Mouse (Mus musculus) lung, adult 2 months (tissue): Measurements from ENCODE around the gene Flrt1.

ENCODE experiments used
- CTCF ChIP-seq: fragments of 200-500 bp; IDR thresholded peaks from 2 replicates; pipeline ENCODE4 v1.5.1; 2011; ENCODE audit warnings: mild to moderate bottlenecking, low read length, control low read depth; ENCODE audit not compliant: insufficient read depth
- POLR2A ChIP-seq: fragments of 200-500 bp; IDR thresholded peaks from 2 replicates; pipeline ENCODE4 v1.6.1; 2011; ENCODE audit warnings: low read depth, mild to moderate bottlenecking, control low read depth, low read length, borderline replicate concordance; ENCODE audit errors: extremely low read depth

DNA sequence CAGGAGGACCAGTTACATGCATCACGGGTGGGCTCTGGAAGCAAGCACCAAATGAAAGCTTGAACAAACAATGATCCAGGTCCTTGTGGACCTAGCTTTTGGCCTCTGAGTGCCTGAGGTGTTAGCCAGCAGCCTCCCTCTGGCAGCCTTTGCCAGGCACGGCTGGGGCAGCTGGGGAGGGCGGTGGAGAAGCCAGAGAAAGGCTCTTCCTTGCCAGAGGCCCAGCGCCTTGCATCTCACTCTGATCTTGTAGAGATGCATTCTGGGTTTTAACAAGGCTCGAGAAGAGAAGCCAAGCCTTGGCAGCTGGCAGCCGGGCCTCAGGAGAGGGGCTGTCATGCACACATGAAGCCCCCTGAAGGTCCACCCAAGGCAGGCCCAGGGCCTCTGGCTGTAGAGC lies 34.8 kb upstream of the Flrt1 start:
- TF ChIP-seq CTCF (no peak), POLR2A (no peak)
